15 mouse cellular contexts compared by ENCODE assay signal in genomic region chr1:168026481-168026880, GRCm38 (mm10).
DNase-seq lines count a peak whose midpoint lies in the region; ATAC-seq and TF ChIP-seq lines count a peak whose summit lies in the region.
"Had no signal": no experiment of that assay in that cellular context is flagged by ENCODE, and none has a peak within 500 bp of the region (broad histone marks: within the 10 kb centered on the region; RNA-seq: fewer than 3 reads in every experiment).

No protein-coding gene starts in this region.

- ATAC-seq in hindbrain, embryonic 12.5 days (ENCODE audit: low FRiP score), result no peak
- no peak for ATAC-seq in cerebellum, adult (ENCODE audit: insufficient number of reproducible peaks, low FRiP score, low TSS enrichment)
- ATAC-seq: intestine, embryonic 15.5 days had no signal

- H3K27me3 ChIP-seq in hindbrain, embryonic 10.5 days (ENCODE audit: insufficient read depth, poor library complexity, severe bottlenecking), result no peaks in the 10 kb centered on the region
- H3K27me3 ChIP-seq in hindbrain, embryonic 12.5 days, result no peaks in the 10 kb centered on the region
- H3K27me3 ChIP-seq in kidney, adult 2 months (replicated peaks; ENCODE audit: control insufficient read depth, insufficient read depth, low read length), result no peaks in the 10 kb centered on the region
- H3K27me3 ChIP-seq: heart, embryonic 13.5 days; intestine, embryonic 15.5 days had no signal

- 61% methylated on average over 3 of the region's 3 CpGs for WGBS in hindbrain, embryonic 10.5 days
- 71% methylated on average over 3 of the region's 3 CpGs for WGBS in hindbrain, embryonic 12.5 days
- 44% methylated on average over 3 of the region's 3 CpGs for WGBS in kidney, adult 2 months

- H3K27ac ChIP-seq in hindbrain, embryonic 10.5 days, result no peak overlapping the region
- no peak overlapping the region for H3K27ac ChIP-seq in hindbrain, embryonic 12.5 days
- H3K27ac ChIP-seq in kidney, adult 2 months (ENCODE audit: insufficient read depth, low read depth, low read length), result peak overlapping the region; percentile 97
- H3K27ac ChIP-seq: heart, embryonic 13.5 days; intestine, embryonic 15.5 days; left cerebral cortex, adult 2 months had no signal

- H3K9ac ChIP-seq in hindbrain, embryonic 12.5 days, result no peak overlapping the region
- H3K9ac ChIP-seq: heart, embryonic 13.5 days; intestine, embryonic 15.5 days had no signal

- TF ChIP-seq CTCF in kidney, adult 2 months (conservative IDR thresholded peaks at IDR 0.05; ENCODE audit: insufficient read depth, insufficient read length, low read depth, low read length), result no peak

- no peaks in the 10 kb centered on the region for H3K36me3 ChIP-seq in hindbrain, embryonic 10.5 days
- no peaks in the 10 kb centered on the region for H3K36me3 ChIP-seq in hindbrain, embryonic 12.5 days
- H3K36me3 ChIP-seq in kidney, adult 2 months (ENCODE audit: control insufficient read depth, insufficient read depth, low read length), result no peaks in the 10 kb centered on the region
- H3K36me3 ChIP-seq: heart, embryonic 13.5 days; intestine, embryonic 15.5 days had no signal

- H3K4me2 ChIP-seq in hindbrain, embryonic 12.5 days (replicated peaks), result no peak overlapping the region
- H3K4me2 ChIP-seq: heart, embryonic 13.5 days; intestine, embryonic 15.5 days; midbrain, embryonic 11.5 days had no signal

- H3K9me3 ChIP-seq in hindbrain, embryonic 10.5 days, result no peaks in the 10 kb centered on the region
- H3K9me3 ChIP-seq in hindbrain, embryonic 12.5 days (replicated peaks), result no peaks in the 10 kb centered on the region
- H3K9me3 ChIP-seq: heart, embryonic 13.5 days; intestine, embryonic 15.5 days had no signal

- H3K4me1 ChIP-seq in hindbrain, embryonic 10.5 days (replicated peaks), result 0 out of 2 replicates have a peak, but pooled peaks cover 6% of the 10 kb centered on the region
- H3K4me1 ChIP-seq in hindbrain, embryonic 12.5 days, result no peaks in the 10 kb centered on the region
- peaks cover 5% of the 10 kb centered on the region; the same call in 1 of the 2 replicates for H3K4me1 ChIP-seq in kidney, adult 2 months (ENCODE audit: control insufficient read depth, insufficient read depth, low read length)
- H3K4me1 ChIP-seq: heart, embryonic 13.5 days; intestine, embryonic 15.5 days had no signal

- no peak for TF ChIP-seq POLR2A in kidney, adult 2 months (IDR thresholded peaks at IDR 0.05; ENCODE audit: low read depth, low read length)

- no peak overlapping the region for H3K4me3 ChIP-seq in hindbrain, embryonic 10.5 days
- no peak overlapping the region for H3K4me3 ChIP-seq in hindbrain, embryonic 12.5 days
- no peak overlapping the region for H3K4me3 ChIP-seq in kidney, adult 2 months (ENCODE audit: insufficient read depth, low read depth, low read length)
- H3K4me3 ChIP-seq: heart, embryonic 13.5 days; intestine, embryonic 15.5 days; left cerebral cortex, adult 2 months; myocyte had no signal

- DNase-seq in hindbrain, embryonic 10.5 days (ENCODE audit: low spot score), result peak; percentile 4
- DNase-seq in ZHBTc4 (ENCODE audit: low read depth, low spot score), result peak; percentile 80
- peak; percentile 78 for DNase-seq in kidney, adult 2 months
- peak; percentile 4 to 31 for DNase-seq in kidney, postnatal 4 days
- DNase-seq in cerebellum, postnatal 36 days, result no peak
- DNase-seq in lung, postnatal 36 days, result no peak
- DNase-seq: gastrocnemius, postnatal 14 days; thymus, adult 18-20 months had no signal

Comparison
In these comparisons a context has a peak if more than half of its experiments do, and no peak if none do; other contexts are left out.
1. DNase-seq: peak in hindbrain, embryonic 10.5 days (single experiment), ZHBTc4 (single experiment), kidney, adult 2 months (single experiment) and kidney, postnatal 4 days (2 of 2); none in cerebellum, postnatal 36 days (0 of 2) and lung, postnatal 36 days (single experiment).